Mouse (Mus musculus): ENCODE measurements at regions not wholly inside any gene's neighbourhood (a gene's known extent, or its start where the extent isn't known, plus 50 kb on each side); places are given as distances from the start of the nearest gene placed in this dataset.

DNA sequence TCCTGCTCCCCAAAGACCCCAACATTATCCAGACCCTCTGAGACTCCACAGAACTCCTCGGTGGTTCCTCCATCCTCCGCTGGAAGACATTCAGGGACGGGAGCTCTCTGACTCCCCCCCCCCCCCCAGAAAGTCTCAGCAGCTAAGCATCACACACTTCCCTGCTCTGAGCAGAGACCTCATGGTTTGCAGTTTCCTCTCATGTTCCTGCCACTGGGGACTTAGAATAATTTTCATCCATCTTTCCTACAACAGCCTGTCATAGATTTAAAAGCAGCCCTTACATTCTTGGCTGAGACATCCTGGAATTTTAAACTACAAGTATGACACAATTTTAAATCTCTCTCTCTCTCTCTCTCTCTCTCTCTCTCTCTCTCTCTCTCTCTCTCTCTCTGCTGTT is 69.2 kb downstream of the Gpr65 start:
- no peak for DNase-seq

DNA sequence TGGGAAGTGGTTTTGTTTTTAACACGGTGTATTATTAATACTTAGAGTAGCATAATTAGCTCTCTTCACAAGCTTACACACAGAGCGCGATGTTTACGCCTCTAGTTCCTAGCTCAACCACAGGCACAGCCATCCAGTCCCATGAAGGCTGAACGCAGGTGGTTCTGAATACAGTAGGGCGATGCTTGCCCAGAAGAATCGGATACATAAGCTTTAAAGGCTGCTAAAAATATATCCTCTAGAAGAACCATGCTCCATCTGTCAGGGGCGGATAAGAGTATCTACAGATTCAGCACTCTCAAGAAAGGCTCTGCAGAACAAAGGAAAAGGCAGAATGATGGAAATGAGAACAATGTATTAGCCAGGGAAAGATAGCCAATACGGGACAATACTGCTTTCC is 71.1 kb downstream of the Gpr65 start:
- DNase-seq = no peak

DNA sequence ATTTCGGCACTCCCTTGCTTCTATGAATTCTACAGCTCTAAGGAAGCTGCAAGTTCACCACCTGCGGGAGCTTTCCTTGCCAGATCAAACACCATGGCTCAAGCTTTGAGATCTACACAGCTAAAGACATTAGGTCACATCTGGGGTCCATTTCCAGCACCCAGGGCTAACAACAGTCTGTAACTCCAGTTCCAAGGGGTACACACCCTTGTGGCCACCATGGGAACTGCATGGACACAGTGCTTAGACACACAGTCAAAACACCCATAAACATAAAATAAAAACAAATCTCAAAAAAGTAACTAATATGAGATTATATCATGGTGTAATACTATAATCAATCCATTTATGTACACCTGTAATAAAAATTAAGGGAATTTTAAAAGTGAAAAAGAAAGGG is 73.7 kb downstream of the Gpr65 start:
- DNase-seq = peak in 1 of 2 experiments; percentile 3

DNA sequence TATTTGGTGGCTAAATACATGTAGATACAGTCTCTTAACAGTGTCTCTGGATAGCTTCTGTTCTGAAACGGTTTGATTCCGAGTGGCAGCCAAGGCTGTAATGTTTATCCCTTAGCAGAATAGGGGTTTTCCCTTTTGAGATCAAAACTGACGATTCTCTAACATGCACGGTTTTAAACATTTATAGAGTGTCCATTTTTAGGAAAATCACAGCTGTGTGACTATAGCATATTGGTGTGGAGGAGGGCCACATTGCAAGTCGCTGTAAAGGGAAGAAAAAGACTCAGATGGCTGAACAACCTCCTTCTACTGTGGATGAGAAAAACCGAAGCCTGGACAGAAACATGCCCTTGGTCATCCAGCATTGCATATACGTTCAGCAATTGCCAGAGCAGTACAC is 75.2 kb downstream of the Gpr65 start:
- DNase-seq = no peak

DNA sequence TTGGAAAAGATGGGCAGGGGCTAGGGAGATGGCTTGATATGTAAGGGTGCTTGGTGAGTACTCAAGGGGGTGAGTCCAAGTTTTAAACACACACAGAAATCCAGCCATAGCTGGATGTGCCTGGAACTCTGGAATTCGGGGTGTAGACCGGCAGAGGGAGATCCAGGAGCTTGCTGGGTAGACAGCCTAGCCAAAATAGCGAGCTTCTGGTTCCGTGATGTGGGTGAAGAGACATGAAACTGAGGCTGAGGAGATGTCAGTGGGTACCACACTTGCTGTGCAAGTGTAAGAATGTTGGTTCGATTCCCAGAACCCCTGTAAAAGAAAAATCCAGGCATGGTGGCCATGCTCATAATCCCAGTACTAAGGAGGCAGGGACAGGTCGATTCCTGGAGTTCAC is 78.6 kb downstream of the Gpr65 start:
- no peak for DNase-seq

DNA sequence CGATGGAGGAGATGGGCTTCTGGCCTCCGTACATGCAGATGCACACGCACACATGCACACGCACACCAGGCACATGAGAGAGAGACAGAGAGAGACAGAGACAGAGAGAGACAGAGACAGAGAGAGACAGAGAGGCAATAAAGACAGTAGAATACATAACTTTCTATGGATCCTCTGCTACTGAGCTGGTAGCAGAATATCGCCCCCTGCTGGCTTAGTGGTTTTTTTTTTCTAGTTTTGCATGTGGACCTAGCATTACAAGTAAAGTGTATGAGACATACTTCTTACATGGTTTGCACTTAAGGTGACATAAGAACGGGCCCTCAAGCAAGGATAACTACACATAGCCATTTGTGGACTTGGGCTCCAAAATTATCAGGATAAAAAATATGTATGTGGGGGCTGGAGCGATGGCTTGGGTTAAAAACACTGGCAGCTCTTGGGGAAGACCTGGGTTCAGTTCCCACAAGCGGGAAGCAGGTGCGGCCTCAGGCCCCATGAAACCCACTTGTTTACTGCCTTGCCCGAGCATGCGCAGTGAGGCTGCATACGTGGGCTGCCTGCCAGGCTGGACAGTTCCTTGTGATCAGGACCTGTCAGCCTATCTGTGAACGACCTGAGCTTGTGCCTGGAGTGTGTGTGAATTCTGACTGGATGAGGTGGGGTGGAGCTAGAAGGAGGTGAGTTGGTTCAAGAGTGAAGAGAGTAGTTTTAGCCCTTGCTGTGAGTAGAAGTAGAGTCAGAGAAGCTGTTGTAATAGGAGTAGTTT is 79.3 kb downstream of the Gpr65 start:
- DNase-seq = peak in 1 of 2 experiments; percentile 43

DNA sequence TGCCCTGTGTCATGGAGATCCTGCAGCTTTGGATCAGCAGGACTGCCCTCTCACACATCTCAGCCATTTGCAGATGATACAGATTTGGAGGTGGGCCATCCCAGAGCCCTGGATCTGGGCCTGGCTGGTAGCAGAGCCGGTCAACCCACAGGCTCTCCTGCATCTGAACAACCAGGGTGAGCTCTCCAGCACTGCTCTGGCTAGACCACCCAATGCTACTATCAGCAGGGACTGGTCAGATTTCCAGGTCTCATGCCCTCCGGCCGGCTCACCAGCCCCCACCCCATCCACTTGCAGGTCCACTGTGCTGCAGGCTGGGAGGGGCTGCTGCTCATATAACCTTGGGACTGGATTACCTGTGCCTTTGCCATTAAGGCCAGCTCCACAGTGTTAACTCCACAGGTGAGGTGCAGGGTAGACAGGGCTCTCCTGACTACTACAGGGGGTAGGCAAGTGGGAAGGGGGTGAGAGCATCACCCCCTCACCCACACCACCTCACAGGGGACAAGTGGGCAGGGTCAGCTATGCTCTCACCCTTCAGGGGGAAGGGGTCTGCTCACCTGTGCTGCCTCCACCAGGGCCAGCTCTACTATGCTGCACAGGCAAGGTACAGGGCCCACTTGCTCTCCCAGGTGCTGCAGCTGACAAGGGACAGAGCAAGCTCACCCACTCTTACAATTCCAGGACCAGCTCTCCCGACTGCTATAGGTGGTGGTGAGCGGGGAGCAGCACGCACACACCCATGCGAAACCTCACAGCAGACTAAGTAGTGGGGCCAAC is 81.6 kb downstream of the Gpr65 start:
- no peak for DNase-seq

DNA sequence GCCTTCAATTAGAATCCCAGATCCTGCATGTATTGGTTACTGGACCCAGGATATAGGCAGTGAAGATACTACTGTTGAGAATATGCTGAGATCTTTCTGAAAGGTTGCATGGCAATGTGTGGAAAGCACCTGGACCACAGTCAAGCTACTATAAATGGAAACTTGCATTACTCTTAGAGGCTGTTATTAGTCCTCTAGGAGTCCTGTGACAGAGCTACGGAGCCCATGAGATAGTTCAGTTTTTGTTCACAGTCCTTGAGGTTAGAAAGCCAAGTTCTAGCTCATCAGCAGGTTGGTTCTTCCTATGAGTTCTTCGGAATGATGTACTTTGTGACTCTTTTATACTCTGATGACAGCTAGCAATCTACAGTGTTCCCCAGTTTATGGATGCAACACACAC is 84.0 kb downstream of the Gpr65 start:
- no peak for DNase-seq

DNA sequence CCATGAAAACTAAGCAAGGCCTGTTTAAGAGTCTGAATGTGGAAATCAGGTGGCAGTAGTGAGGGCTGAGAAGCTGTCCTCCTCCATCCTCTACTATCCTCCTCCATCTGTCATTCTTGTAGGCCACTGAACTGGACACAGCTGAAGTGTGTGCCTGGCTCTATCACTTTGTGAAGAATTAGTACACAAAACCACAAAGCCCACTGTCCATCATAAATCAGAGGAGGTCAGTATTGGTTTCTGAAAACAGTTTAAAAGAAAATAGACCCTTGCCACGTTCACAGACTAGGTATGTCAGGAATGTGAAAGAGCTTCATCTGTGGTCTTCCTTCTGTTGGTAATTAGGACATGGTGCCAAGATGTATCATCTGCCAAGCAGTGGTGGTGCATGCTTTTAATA is 86.1 kb downstream of the Gpr65 start:
- no peak for DNase-seq

DNA sequence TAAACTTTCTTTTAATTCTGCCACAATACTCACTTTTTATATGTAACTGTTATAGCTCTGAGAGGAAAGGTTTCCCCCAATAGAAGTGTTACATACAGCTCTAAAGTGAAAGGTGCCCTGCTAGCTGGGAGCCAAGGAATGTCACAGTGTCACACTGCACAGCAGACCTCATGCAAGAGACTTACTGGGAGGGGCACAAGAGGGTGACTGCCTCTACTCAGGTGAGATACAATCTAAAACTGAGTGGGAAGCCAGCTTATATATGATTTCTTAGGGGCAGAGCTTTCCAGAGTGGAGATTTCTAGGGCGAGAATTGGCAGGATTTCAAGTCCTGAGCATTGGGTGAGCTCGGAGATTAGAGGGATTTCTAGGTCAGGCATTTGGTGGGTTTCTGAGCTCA is 99.1 kb downstream of the Gpr65 start:
- no peak for DNase-seq

DNA sequence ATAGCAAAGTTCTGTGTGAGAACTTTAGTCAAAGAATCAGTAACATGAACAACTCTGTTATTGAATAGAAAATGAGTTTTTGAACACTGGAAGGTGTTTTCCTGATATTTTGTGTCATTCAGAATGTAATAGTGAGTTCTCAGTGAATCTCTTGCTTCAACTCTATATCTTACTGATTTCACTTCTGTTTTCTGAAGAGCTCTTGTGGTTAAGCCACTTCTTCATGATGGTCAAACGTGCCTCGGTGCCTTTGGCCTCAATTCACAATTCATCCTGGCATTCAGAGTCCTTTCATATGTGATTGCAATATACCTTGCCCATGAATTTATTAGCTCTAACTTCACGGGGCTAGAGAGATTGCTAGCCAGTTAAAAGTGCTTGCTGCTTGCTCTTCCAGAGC is 102.3 kb downstream of the Gpr65 start:
- peak in 1 of 2 experiments; percentile 22 for DNase-seq

DNA sequence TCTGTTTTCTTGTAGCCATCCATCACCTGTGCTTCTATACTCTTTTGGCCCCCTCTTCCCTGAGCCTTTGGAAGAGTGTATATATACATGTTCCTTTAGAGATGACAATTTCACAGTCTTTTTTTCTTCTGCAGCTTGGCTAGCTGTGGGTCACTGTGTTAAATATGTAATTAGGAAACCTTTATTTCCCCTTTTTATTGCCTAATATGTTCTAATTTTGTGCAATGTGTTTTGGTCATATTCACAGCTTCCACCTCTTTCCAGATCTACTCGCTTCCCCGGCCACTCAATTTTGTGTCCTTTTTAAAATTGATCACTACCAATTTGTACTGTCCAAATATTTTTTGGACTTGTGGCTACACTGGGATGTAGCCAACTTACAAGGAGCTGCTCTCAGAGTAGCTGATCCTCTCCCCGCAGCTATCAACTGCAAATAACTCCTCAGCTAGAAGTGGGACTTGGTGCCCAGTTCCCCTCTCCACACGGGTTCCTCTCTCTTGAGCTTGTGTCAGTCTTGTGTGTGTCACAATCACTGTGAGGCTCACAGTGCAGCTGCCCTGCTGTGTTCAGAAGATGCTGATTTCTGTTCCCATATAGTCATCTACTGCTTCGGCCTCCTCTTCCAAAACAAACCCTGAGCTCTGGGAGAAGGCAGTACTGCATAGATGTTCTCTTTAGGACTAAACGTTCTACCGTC is 106.9 kb downstream of the Gpr65 start:
- DNase-seq = peak; percentile 12 to 13

Data from lung, adult 18-20 months (tissue).